Mouse (Mus musculus): Measurements from ENCODE around the gene AA986860. TPM values are rescaled to one million over a fixed set of nuclear protein-coding genes. Genes with fewer than 3 reads are reported as not detected.

Gene AA986860
- total RNA-seq (2021) = 1 to 10 TPM; 2.0 to 2.1 TPM

DNA sequence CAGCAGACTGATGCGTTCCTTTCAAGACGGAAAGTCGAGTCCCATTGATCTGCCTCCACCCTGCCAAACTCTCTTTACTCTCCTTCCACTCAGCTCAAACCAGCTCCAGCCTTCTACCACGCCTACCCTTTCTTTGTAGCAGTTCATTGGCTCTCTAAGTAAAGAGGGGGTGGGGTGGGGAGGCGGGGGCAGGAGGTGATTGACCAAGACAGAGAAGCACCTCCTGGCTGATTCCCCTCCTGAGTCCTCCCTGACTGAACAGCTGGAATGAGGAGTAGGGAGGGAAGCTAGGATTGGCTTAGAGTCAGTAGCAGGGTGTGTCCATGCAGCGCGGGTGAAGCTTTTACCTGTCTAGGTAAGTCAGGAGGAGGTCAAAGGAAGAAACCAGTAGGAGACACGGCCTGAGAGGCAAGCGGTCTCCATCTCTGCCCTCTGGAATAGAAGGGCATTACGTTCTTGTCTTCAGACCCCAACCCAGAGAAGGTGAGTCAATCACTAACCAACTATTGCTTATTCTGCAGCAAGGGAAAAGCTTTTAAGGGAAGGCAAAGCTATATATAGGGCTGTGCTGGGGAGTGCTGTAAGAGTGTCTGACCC lies at the start of gene AA986860:
Gene AA986860, plus strand, starts transcription at position 236 of the 597 bp plus-strand sequence.
- DNase-seq (ENCODE audit: low spot score in 2 of 2) = no peak
- intact Hi-C loops (cut with DNase I) = no loop called here

DNA sequence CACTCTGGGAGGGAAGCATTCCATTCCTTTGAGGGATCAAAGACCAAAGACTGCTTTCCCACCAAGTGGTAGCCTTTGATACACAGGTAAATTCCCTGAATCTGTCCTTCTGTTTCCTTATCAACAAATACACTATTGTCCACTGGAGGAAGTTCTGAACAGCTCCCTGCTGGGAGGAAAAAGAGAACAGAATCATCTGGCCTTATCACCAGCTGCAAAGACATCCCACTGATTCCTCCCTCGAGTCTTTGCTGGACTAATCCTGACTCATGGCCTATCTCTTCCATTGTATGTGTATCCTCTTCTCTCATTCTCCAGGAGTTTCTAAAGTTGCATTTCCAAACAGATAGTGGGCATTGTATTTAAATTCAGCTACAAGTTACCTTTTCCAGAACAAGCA lies 47.9 kb upstream of the AA986860 start:
- no peak for DNase-seq (ENCODE audit: low spot score in 2 of 2)

DNA sequence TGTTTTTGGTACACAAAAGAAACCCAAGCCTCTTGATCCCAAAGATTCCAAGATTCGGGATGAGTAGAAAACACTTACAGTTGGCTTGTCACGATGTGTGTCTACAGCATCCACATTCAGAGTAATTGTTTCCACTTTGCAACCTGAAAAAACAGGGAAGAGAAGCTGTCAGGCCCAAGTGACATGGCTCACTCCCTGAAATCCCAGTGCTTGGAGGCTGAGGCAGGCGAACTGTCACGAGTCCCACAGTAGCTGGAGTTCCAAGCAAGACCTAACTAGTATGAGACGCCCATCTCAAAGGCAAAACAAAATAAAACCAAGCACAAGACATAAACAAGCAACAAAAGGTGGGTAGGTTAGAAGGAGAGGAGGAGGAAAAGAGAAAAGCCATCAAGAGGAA lies 33.2 kb upstream of the AA986860 start:
- intact Hi-C loops (cut with DNase I) = loop anchor here (10.0 kb wide), 1 partner anchor 76 kb away; no protein-coding TSS in a partner anchor
- DNase-seq (ENCODE audit: low spot score in 2 of 2) = no peak

More for the DNA sequence above, 47.9 kb upstream of the AA986860 start:
- intact Hi-C loops (cut with DNase I) = no loop called here

DNA sequence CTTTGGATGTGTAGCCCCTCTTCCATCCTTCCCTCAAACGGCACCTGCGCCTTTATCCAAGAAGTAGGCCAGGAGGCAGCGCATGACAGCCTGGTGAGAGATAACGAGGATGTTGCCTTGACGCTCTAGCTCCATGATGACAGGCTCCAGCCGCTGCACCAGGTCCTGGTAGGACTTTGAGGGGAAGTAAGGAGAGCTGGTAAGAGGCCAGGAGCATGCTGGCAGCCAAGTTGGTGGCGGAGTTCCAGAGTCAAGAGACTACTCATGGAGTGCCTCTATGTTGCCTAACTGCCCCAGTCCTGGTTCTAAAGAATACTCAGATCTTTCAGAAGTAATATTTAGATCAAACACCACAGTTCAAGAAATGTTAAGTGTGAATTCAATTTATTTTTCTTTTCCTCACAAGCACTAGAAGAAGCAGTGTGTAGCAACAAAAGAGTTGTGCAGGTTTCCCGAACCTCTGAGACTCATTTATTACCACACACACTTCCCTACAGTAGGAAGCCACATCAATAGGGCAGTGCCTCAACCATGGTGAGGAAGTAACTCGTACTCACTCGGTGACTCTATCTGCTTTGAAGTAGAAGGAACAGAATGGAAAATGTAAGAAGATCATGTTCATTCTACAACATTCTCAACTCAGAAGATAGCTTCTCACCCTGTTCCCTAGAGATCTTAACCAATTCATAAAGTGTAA lies 31.7 kb upstream of the AA986860 start:
- intact Hi-C loops (cut with DNase I) = loop anchor here (10.0 kb wide), 1 partner anchor 75 kb away; no protein-coding TSS in a partner anchor
- DNase-seq (ENCODE audit: low spot score in 2 of 2) = peak in 1 of 2 experiments; percentile 19

DNA sequence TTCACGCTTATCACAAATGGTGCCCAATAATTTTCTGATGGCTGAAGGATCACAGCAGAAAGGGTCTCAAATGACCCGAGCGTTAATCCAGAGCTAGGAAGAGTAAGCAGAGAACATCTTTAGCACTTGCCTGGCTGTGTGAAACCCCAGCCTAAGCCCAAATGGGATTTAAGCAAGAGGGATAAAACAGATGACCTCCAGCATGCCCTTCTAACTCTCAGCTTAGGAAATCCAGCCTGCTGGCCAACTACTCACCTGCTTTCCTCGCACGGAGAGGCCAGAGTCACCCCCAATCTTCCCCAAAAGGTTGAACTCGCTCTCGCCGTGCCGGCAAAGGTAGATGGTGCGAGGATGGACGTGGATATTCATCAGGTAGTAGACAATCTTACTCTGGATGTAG lies 29.8 kb upstream of the AA986860 start:
- DNase-seq (ENCODE audit: low spot score in 2 of 2) = no peak
- intact Hi-C loops (cut with DNase I) = no loop called here

DNA sequence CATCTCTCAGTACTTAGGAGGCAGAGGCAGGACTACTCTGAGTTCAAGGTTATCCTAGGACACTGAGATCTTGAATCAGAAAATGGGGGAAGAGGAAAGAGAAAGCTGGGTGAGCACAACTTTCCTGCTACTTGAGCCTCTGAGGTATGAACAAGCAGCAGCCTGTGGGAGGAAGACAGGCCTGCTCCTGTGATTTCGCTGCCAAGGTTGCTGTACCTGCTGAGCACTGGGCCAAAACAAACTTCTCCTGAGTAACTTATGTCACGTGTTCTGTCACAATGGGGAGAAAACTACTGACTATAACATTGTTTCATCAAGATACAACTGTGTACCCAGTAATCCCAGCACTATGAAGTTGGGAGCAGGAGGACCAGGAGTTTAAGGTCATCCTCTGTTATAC lies 28.2 kb upstream of the AA986860 start:
- intact Hi-C loops (cut with DNase I) = no loop called here
- no peak for DNase-seq (ENCODE audit: low spot score in 2 of 2)

DNA sequence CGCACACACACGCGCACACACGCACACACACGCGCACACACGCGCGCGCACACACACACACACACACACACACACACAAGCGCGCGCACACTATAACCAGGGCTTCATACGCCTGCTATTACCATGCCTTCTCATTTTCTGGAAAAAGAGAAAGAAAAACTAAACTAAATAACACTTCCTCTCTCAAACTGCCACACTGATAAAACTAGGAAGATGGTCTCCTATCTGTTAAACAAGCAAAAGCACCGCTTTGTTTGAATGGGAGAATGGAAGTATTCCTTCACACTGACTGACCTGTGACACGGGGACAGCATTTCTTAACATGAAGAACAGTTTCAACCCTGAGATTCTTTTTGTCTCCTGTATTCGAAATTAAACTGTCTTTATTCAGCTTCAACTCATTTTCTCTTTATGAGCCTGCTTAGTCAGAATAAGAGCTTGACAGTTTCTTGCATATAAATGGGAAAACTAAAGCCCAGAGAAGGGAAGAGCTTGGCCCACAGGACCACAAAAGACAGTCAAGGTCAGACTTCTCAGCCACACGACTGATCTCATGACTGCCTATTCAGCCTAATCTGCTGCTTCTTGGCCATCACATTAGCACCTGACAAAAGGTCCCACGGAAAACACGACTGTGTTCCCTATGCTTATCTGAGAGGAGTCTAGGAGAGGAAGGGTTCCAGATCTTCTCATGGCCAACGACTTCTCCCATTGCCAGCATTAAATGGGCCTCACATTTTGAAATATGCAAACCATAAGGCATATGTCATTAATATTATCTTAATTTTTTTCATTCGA lies 21.3 kb upstream of the AA986860 start:
- no peak for DNase-seq (ENCODE audit: low spot score in 2 of 2)
- intact Hi-C loops (cut with DNase I) = no loop called here

DNA sequence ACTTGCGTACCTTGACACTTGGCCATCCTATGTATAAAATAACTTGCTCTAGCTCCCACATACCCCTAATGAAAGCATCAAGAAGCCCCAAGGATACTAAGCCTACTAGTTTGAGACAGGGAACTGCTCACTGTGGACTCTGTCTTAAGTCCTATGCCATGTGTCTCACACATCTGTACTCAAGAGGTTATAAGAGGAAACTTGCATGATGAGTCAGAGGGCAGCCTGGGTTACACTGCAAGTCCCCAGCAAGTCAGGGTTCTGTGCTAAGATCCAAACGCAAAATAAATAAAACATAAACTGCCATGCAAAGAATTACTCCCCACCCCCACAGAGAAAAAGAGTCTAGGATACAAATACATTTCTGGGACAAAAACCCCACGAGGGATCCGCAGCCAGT lies 17.7 kb upstream of the AA986860 start:
- no peak for DNase-seq (ENCODE audit: low spot score in 2 of 2)
- intact Hi-C loops (cut with DNase I) = no loop called here

DNA sequence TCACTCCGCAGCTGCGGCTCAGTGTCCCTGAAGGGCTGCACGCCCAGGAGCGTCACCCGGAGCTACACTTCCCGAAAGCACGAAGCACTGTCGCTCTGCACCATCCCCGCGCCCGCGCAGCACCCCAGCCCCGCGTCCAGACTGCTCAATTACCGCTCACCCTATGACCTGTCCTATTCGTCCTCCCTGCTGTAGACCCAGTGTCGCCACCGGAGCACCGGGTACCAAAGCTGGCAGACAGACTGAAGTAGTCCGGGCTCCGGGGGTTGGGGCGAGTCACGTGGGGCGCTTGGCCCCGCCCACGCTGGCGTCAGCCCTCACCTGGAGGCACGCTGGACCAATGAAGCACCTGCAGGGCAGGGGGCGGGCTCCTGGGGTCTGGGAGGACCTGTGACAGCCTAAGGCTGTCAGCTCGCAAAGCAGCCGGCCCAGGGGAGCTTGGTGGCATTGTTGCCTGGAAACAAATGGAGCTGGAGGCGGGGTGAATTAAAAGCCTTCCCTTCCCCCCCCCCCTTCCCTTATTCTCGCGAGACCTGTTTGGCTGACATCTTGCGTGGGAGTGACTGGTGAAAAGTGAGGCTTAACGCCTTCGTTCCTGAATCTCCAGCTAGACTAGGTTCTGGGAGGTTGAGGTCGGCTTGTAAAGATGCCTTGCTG lies 16.1 kb upstream of the AA986860 start, which contains the start of gene Gm29427:
Gene Gm29427, minus strand, starts transcription at position 239 of the 657 bp plus-strand sequence.
- intact Hi-C loops (cut with DNase I) = no loop called here
- peak; percentile 95 to 96 for DNase-seq (ENCODE audit: low spot score in 2 of 2)

DNA sequence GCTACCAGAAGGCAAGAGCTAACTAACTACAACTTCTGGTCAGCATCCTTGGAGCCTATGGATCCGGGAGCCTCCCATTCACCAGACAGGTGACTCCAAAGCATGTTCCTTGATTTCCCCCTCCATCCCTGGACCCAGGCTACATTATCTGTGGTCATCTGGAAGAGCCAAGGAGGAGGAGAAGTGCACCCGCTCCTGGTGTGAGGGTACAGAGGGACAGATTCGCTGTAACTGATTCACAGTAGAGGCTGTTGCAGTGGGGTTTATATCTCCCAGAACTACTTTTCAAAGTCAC lies 15.6 kb upstream of the AA986860 start:
- intact Hi-C loops (cut with DNase I) = no loop called here
- no peak for DNase-seq (ENCODE audit: low spot score in 2 of 2)

DNA sequence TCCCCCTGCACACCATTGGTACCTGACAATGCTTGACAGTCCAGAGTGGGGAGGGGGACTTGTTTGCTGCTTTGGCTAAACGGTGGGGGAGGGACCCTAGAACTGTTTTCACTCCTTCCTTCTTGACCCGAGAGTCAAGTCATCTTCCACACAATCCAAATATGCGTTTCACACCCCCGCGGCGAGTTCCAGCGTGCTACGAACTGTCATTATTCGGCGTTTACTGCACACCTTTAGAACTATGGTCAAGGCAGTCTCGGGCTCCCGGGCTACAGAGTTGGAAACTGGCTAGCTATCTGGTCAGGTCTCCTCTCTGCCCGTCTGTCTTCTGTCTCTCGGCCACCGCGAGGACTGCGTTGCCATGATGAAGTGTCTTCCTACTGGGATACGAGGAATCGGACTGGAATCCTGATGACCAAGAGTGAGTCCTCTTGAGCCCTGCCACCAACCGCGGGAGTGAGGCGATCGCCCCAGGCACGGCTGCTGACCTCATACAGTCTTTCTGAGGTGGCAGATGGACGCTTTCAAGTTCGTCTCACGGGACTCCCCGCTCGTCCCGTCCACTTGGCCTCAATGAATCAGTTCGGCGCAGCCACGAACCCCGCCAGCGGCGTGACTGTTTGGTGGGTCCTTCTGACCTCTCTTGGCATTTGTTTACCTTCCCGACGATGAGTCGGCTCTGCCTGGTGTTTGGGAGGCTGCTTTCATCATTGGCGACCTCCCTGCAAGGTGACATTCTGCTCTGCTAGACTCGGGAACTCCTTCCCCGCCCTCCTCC lies 15.1 kb upstream of the AA986860 start:
- no peak for DNase-seq (ENCODE audit: low spot score in 2 of 2)
- intact Hi-C loops (cut with DNase I) = no loop called here

DNA sequence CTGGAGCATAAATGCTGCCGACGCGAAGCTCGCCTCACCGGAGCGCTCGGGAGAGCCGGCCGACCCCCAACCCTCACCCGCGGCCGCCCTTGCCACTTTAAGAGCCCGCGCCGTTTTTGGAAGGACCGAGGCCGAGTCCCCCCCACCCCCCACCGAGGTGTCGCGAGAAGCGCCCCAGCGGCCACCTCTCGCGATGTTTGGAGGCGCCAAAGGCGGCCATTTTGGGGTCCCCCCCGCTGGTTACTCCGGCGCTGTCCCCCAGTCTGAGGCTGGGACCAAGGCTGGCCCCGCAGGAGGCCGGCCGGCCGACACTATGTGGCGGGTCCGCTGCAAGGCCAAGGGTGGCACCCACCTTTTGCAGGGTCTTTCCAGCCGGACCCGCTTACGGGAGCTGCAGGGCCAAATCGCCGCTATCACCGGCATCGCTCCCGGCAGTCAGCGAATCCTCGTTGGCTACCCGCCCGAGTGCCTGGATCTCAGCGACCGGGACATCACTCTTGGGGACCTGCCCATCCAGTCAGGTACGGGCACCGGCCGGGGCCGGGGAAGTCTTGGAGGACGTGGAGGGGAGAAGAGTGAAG lies 14.4 kb upstream of the AA986860 start, which contains the start of gene Yod1:
Gene Yod1, plus strand, starts transcription at position 37 of the 581 bp plus-strand sequence.
- intact Hi-C loops (cut with DNase I) = no loop called here
- DNase-seq (ENCODE audit: low spot score in 2 of 2) = peak; percentile 89 to 90

DNA sequence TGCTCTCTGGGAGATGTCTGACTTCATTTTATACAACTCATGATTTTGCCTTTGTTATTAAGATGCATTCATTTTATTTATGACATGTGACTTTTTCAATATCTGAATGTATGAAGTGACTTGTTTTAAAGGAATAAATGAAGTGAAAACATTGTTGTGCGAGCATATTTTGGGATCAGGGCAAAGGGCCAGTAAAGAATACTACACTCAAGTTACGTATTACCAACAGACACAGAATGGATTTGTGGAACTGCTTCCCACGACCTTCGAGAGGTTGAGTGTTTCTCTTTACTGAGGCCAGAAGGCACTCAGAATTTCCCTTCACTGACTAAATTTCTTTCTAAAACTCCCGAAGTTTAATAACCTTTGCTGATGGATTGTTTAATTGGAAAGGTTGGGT lies 7.6 kb upstream of the AA986860 start:
- intact Hi-C loops (cut with DNase I) = no loop called here
- DNase-seq (ENCODE audit: low spot score in 2 of 2) = no peak

DNA sequence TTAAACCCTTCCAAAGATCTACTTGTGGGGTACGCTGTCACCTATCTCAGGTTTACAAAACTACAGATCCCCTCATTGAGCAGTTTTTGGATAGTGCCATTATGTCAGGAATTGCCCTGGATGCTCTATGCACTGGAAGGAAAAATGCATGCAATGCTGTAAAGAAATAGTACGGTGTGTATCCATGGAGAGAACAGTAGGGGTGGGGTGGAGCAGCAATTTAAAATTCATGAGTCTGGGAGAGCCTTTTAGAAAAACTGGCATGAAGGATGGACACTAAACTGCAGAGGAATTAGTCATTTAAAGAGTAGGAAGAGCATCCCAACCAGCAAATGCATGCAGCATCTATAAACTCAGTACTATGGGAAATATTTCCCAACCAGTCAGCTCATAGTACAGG lies 5.4 kb upstream of the AA986860 start:
- no peak for DNase-seq (ENCODE audit: low spot score in 2 of 2)
- intact Hi-C loops (cut with DNase I) = no loop called here

DNA sequence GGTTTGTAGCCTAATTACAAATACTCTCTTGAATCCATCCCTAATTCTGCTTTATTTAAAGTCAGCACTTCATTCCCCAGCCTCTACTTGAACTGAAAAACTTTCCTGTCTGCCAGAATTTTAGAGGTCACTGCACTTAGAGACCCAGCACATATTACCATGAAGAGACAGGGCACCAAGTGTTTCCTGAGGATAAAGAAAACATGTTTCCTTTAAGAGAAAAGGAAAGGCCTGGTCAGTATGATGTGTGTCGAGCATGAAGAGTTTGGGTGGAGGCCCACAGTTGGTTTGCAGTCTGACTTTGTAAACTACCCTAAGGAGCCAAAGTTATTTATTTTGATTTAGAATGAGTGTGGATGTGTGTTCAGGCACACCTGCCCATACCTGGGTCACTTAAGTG lies 3.7 kb upstream of the AA986860 start:
- intact Hi-C loops (cut with DNase I) = no loop called here
- no peak for DNase-seq (ENCODE audit: low spot score in 2 of 2)

DNA sequence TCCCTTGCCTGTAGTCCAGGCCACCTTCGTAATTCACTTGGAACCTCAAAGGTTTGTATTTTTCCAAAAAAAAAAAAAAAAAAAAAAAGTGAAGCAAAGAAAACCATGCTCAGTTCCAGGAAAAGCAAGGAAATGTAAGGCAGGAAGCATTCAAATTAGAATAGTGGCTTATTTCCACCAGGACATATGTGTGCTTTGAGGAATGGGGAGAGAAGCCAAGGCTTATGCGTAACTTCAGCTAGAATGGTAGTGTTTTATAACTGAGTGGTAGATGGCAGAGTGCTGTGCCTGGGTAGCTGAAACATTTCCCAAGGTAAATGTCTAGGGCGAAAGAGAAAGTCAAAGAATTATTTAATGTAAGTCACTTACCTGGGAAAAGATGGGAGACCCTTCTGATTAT lies 3.1 kb upstream of the AA986860 start:
- intact Hi-C loops (cut with DNase I) = no loop called here
- DNase-seq (ENCODE audit: low spot score in 2 of 2) = no peak

DNA sequence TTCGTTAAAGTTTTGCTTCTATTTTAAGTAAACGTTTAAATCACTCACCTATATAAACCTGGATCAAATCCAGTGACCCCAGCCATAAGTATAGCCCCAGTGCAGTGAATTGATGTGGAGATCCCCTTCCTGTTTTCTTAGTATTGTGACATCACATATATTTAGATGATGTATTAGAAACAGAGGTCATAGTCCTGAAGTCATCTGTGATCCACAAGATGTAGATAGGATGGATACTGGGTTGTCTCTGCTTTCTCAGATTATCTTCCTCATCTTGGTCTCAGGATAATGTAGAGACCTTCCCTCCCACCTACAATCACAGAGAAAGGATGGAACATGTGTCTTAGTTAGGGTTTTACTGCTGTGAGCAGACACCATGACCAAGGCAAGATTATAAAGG lies 2.6 kb upstream of the AA986860 start, which contains the start of gene Pfkfb2:
Gene Pfkfb2, minus strand, starts transcription at position 101 of the 400 bp plus-strand sequence.
- no peak for DNase-seq (ENCODE audit: low spot score in 2 of 2)
- intact Hi-C loops (cut with DNase I) = no loop called here

DNA sequence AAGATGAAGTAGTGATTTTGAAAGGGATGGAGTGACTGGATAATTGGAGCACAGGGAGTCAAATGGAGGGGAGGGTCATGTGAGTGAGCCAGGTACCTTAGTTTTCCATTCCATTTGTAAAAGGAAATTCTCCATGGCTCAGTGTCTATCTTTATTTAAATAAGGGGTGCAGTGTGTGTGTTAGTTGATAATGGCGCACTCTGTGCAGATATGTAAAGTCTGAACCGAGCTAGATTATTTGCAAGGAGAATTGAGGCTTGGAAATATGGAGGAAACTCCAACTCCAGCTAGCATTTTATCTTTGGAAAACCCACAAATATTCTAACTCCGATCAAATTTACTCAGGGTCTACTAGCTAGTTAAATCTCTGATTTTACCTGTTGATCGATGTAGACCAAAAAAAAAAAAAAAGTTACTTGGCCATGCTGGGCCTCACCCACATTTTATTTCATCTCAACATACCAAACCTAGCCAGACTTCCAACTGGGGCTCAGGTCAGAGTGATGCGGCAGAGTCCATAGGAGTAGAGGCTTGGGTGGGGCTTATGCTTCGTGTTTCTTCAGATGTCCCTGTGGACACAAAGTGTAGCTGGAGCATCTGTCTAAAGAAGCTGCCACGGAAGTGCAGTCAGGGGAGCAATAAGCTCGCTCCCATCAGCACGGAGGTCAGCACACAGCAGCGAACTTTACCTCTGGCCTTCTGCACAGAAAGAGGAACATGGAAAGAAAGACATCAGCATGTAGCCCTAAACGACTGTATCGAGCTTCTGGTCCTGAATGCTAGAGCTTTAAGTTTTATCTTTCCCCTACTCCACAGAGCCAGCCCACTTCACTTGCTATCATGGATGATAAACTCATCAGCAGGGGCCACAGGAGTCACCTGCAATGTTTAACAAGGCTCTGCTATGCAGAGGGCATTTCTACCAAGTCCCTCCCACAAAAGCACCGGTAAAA lies 1.2 kb downstream of the AA986860 start:
- no peak for DNase-seq (ENCODE audit: low spot score in 2 of 2)
- intact Hi-C loops (cut with DNase I) = no loop called here
